Mouse (Mus musculus): ENCODE data around the gene Tmem51. TPM values are rescaled to one million over a fixed set of nuclear protein-coding genes. Genes with fewer than 3 reads are reported as not detected.
"Not testable (repeated sequence)": the region's sequence is repeated elsewhere in the genome, so short reads cannot be mapped to it uniquely, and the experiment has no call there.

Gene Tmem51
- total RNA-seq, 2 experiments from 2014 or later = 4.8 to 5.9 TPM

GRCm38 (mm10) chr4:142060455-142061378 is 23.4 kb downstream of the Tmem51 start:
- no peak for DNase-seq

- DNase-seq = no peak
Measured at GRCm38 (mm10) chr4:142059841-142060193, 24.3 kb downstream of the Tmem51 start.

- no peak for DNase-seq
Measured at GRCm38 (mm10) chr4:142059113-142059840, 24.8 kb downstream of the Tmem51 start.

- DNase-seq = no peak
Measured at GRCm38 (mm10) chr4:142057529-142058216, 26.4 kb downstream of the Tmem51 start.

GRCm38 (mm10) chr4:142055600-142055999 is 28.5 kb downstream of the Tmem51 start:
- DNase-seq = no peak

- no peak for DNase-seq
Measured at GRCm38 (mm10) chr4:142054580-142054979, 29.5 kb downstream of the Tmem51 start.

- no peak for DNase-seq
Measured at GRCm38 (mm10) chr4:142053661-142054448, 30.2 kb downstream of the Tmem51 start.

GRCm38 (mm10) chr4:142053261-142053660 is 30.8 kb downstream of the Tmem51 start:
- no peak for DNase-seq

- DNase-seq = no peak
Measured at GRCm38 (mm10) chr4:142052391-142053132, 31.5 kb downstream of the Tmem51 start.

GRCm38 (mm10) chr4:142051883-142052282 is 32.2 kb downstream of the Tmem51 start:
- DNase-seq = not testable (repeated sequence)

GRCm38 (mm10) chr4:142049963-142050362 is 34.1 kb downstream of the Tmem51 start:
- DNase-seq = no peak

GRCm38 (mm10) chr4:142048391-142048790 is 35.7 kb downstream of the Tmem51 start:
- DNase-seq = no peak

- no peak for DNase-seq
Measured at GRCm38 (mm10) chr4:142047005-142047404, 37.1 kb downstream of the Tmem51 start.

- DNase-seq = no peak
Measured at GRCm38 (mm10) chr4:142046496-142046895, 37.6 kb downstream of the Tmem51 start.

- DNase-seq = no peak
Measured at GRCm38 (mm10) chr4:142045595-142046163, 38.4 kb downstream of the Tmem51 start.

GRCm38 (mm10) chr4:142044452-142044851 is 39.7 kb downstream of the Tmem51 start:
- no peak for DNase-seq

- DNase-seq = no peak
Measured at GRCm38 (mm10) chr4:142039662-142040353, 44.3 kb downstream of the Tmem51 start.

GRCm38 (mm10) chr4:142037897-142038296 is 46.2 kb downstream of the Tmem51 start:
- no peak for DNase-seq

GRCm38 (mm10) chr4:142028533-142028932 is 55.6 kb downstream of the Tmem51 start:
- no peak for DNase-seq

- DNase-seq = no peak
Measured at GRCm38 (mm10) chr4:142026965-142027364, 57.1 kb downstream of the Tmem51 start.
